Mouse (Mus musculus) myocyte (in vitro differentiated cells): ENCODE results near the gene Mmp9.

Source experiments
- E2F4 ChIP-seq: IDR thresholded peaks from one replicate; pipeline ENCODE4 v1.6.1; 2011; ENCODE audit warnings: mild to moderate bottlenecking, control low read depth, moderate library complexity; ENCODE audit not compliant: insufficient read depth
- MAX ChIP-seq: IDR thresholded peaks from one replicate; pipeline ENCODE4 v1.6.1; 2011; ENCODE audit warnings: low read depth, mild to moderate bottlenecking, control low read depth
- MYOD1 ChIP-seq, 3 experiments: IDR thresholded peaks; one replicate each; pipeline ENCODE4 v1.6.1; 2011; ENCODE audit warnings: control low read depth in 2 of 3, low read depth in 2 of 3, mild to moderate bottlenecking in 2 of 3, moderate library complexity in 1 of 3; ENCODE audit not compliant: insufficient read length in 2 of 3, control insufficient read depth in 1 of 3
- POLR2A ChIP-seq: IDR thresholded peaks from one replicate; pipeline ENCODE4 v1.6.1; 2011; ENCODE audit warnings: low read depth, mild to moderate bottlenecking, control low read depth, moderate library complexity; ENCODE audit not compliant: insufficient read length
- REST ChIP-seq: IDR thresholded peaks from one replicate; pipeline ENCODE4 v1.6.1; 2011; ENCODE audit warnings: mild to moderate bottlenecking, control low read depth, moderate library complexity; ENCODE audit not compliant: insufficient read depth, insufficient read length
- TCF12 ChIP-seq: IDR thresholded peaks from one replicate; pipeline ENCODE4 v1.6.1; 2011; ENCODE audit warnings: mild to moderate bottlenecking, control low read depth; ENCODE audit not compliant: poor library complexity, insufficient read depth, severe bottlenecking
- USF1 ChIP-seq: IDR thresholded peaks from one replicate; pipeline ENCODE4 v1.6.1; 2011; ENCODE audit warnings: low read depth, mild to moderate bottlenecking, control low read depth, moderate library complexity

DNA sequence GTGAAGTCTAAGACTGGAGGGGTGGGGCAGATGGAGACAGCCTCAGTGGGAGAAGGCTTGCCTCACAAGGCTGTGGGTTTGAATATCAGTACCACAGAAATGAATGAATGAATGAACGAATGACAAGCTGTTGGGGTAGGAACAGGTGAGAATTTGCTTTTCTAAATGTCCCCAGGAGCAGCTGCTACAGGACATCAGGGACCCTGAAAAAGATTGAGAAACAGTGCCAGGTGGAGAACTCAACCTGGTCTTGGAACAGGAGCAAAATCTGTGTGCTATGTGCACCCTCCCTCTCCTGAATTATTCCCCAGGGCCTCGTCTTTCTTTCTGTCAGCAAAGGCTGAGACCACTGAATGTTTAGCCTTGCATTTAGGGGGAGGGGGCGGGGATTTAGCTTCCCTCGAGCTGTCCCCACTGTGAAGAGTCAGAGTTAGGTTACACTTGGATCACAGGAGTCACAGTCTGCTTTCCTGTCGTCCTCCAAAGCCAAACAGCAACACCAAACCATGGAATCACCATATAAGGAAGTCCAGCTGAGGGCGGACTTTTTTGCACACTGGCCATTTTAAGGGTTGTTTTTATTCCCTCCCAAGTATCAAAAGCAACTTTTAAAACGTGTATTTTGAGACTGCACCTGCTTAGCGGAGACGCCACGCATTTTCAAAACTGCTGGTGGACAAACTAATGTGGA is at the start of gene Mmp9:
- no peak for TF ChIP-seq POLR2A
- TF ChIP-seq TCF12, result no peak
- TF ChIP-seq MAX, result no peak
- TF ChIP-seq E2F4, result no peak
- no peak for TF ChIP-seq REST
- no peak for TF ChIP-seq USF1
- peak in 2 of 3 experiments; percentile 43 to 61 for TF ChIP-seq MYOD1 (IDR thresholded peaks at IDR 0.05; ENCODE audit: control insufficient read depth in 1 of 3, insufficient read length in 2 of 3, low read depth in 2 of 3)
